Mouse (Mus musculus) bone marrow, adult 2 months (tissue): ENCODE measurements at regions not wholly inside any gene's neighbourhood (a gene's known extent, or its start where the extent isn't known, plus 50 kb on each side); places are given as distances from the start of the nearest gene placed in this dataset.

Experiments
- CTCF ChIP-seq: fragments of 200-500 bp; IDR thresholded peaks from 2 replicates; pipeline ENCODE4 v1.5.1; 2011; ENCODE audit warnings: low read length, control low read depth; ENCODE audit not compliant: control insufficient read depth, insufficient read depth
- POLR2A ChIP-seq: fragments of 200-500 bp; IDR thresholded peaks from 2 replicates; pipeline ENCODE4 v1.6.1; 2011; ENCODE audit warnings: low read depth, mild to moderate bottlenecking, control low read depth, low read length, borderline replicate concordance; ENCODE audit not compliant: control insufficient read depth

GRCm38 (mm10) chr1:137332108-137332769, 372.0 kb upstream of the Nr5a2 start:
- TF ChIP-seq CTCF (no peak), POLR2A (no peak)
